Mouse (Mus musculus) heart, adult 2 months (tissue): ENCODE results near the gene C77080.

ENCODE experiments used
- CTCF ChIP-seq: fragments of 200-600 bp; IDR thresholded peaks from 2 replicates; pipeline ENCODE4 v1.8.1; 2022; ENCODE audit warnings: antibody characterized with exemption, mild to moderate bottlenecking, moderate library complexity
- POLR2A ChIP-seq: fragments of 200-500 bp; IDR thresholded peaks from 2 replicates; pipeline ENCODE4 v1.6.1; 2011; ENCODE audit warnings: mild to moderate bottlenecking, low read depth, low read length, control low read depth; ENCODE audit not compliant: insufficient read depth

GRCm38 (mm10) chr4:129230926-129231325, 30.3 kb downstream of the C77080 start:
- TF ChIP-seq CTCF (no peak), POLR2A (no peak)
